Mouse (Mus musculus) embryonic fibroblast, embryonic 13.5 days (primary cell): ENCODE data around the gene Slc11a2. TPM values are rescaled to one million over a fixed set of nuclear protein-coding genes. Genes with fewer than 3 reads are reported as not detected.
"Not testable (repeated sequence)": the region's sequence is repeated elsewhere in the genome, so short reads cannot be mapped to it uniquely, and the experiment has no call there.

Experiments
- H3K27ac ChIP-seq: 2 replicates; pipeline ENCODE4 v1.5.1; 2012; ENCODE audit warnings: low read length, control low read depth, inconsistent platforms; ENCODE audit not compliant: insufficient read depth
- H3K4me1 ChIP-seq: 2 replicates; pipeline ENCODE4 v1.6.1; 2011; ENCODE audit warnings: low read length; ENCODE audit not compliant: control insufficient read depth, insufficient read depth
- H3K4me3 ChIP-seq: 2 replicates; pipeline ENCODE4 v1.5.1; 2011; ENCODE audit warnings: mild to moderate bottlenecking, control low read depth, low read length; ENCODE audit not compliant: insufficient read depth
- CTCF ChIP-seq: IDR thresholded peaks from 2 replicates; pipeline ENCODE4 v1.5.1; 2011; ENCODE audit warnings: mild to moderate bottlenecking, control low read depth, low read length, moderate library complexity, borderline replicate concordance; ENCODE audit not compliant: insufficient read depth
- POLR2A ChIP-seq: IDR thresholded peaks from 2 replicates; pipeline ENCODE4 v1.6.1; 2011; ENCODE audit warnings: low read depth, mild to moderate bottlenecking, control low read depth, low read length, moderate library complexity
- polyA plus RNA-seq: library from polyadenylated mRNA; stranded (reverse); fragments of >200 nt; gene quantifications from 2 replicates; pipeline ENCODE4 v1.2.4, GENCODE M21; 2011; ENCODE audit warnings: low read depth; ENCODE audit not compliant: missing spikeins, insufficient read length

The Slc11a2 gene
- polyA plus RNA-seq, 1 experiment = 48.5 TPM

- TF ChIP-seq POLR2A (no peak), CTCF (no peak)
- H3K4me1 ChIP-seq = no peaks in the 10 kb centered on the region
- H3K4me3 ChIP-seq = no peak within 1 kb of the TSS
- H3K27ac ChIP-seq = no peak within 1 kb of the TSS
Observed at GRCm38 (mm10) chr15:100364242-100364641, 60.6 kb downstream of the Slc11a2 start, which contains the start of gene Higd1c. Gene Higd1c (plus strand): TSS chr15:100364542.

- no peaks in the 10 kb centered on the region for H3K4me1 ChIP-seq
- H3K27ac ChIP-seq = no peak overlapping the region
- TF ChIP-seq CTCF = no peak
- no peak for TF ChIP-seq POLR2A
- no peak overlapping the region for H3K4me3 ChIP-seq
Observed at GRCm38 (mm10) chr15:100355876-100356275, 69.0 kb downstream of the Slc11a2 start.

- H3K4me1 ChIP-seq, H3K4me3 ChIP-seq, H3K27ac ChIP-seq: not testable (repeated sequence)
Observed at GRCm38 (mm10) chr15:100353399-100353798, 71.5 kb downstream of the Slc11a2 start.

GRCm38 (mm10) chr15:100352711-100353250 is 72.1 kb downstream of the Slc11a2 start, which contains the start of the genes Methig1 and Mettl7a2:
Gene Methig1 (plus strand): TSS chr15:100353149.
Gene Mettl7a2 (plus strand): TSS chr15:100353200.
- H3K4me1 ChIP-seq = no peaks in the 10 kb centered on the region
- TF ChIP-seq POLR2A (no peak), CTCF (no peak)
- H3K27ac ChIP-seq = no peak within 1 kb of the TSS
- H3K4me3 ChIP-seq = no peak within 1 kb of the TSS

GRCm38 (mm10) chr15:100351501-100352060 is 73.3 kb downstream of the Slc11a2 start:
- no peak for TF ChIP-seq CTCF
- TF ChIP-seq POLR2A = no peak
- no peak overlapping the region for H3K4me3 ChIP-seq
- H3K4me1 ChIP-seq = no peaks in the 10 kb centered on the region
- H3K27ac ChIP-seq = no peak overlapping the region

- Histone ChIP-seq H3K4me3 (no peak overlapping the region), H3K27ac (no peak overlapping the region), H3K4me1 (no peaks in the 10 kb centered on the region)
- TF ChIP-seq POLR2A (no peak), CTCF (no peak)
Observed at GRCm38 (mm10) chr15:100349496-100349895, 75.4 kb downstream of the Slc11a2 start.

GRCm38 (mm10) chr15:100346761-100347160 is 78.1 kb downstream of the Slc11a2 start:
- TF ChIP-seq CTCF (no peak), POLR2A (no peak)
- H3K27ac ChIP-seq = no peak overlapping the region
- H3K4me3 ChIP-seq = no peak overlapping the region
- no peaks in the 10 kb centered on the region for H3K4me1 ChIP-seq

- H3K4me3 ChIP-seq = no peak overlapping the region
- H3K27ac ChIP-seq = no peak overlapping the region
- no peak for TF ChIP-seq POLR2A
- no peak for TF ChIP-seq CTCF
- H3K4me1 ChIP-seq = no peaks in the 10 kb centered on the region
Observed at GRCm38 (mm10) chr15:100345484-100345883, 79.4 kb downstream of the Slc11a2 start.

GRCm38 (mm10) chr15:100341314-100341980 is 83.4 kb downstream of the Slc11a2 start:
- not testable (repeated sequence) for H3K27ac ChIP-seq, H3K4me1 ChIP-seq, H3K4me3 ChIP-seq

Other genes starting within 250 kb of the Slc11a2 start
- gene Atf1, start 197.3 kb downstream of the Slc11a2 start, polyA plus RNA-seq = 62.5 and 68.0 TPM in 2 replicates
- gene Tmprss12, start 144.2 kb downstream of the Slc11a2 start, polyA plus RNA-seq = not detected in 2 replicates
- 9.7 and 13.4 TPM in 2 replicates for gene Mettl7a1, start 120.9 kb downstream of the Slc11a2 start, polyA plus RNA-seq
- gene Mettl7a3, start 90.1 kb downstream of the Slc11a2 start, polyA plus RNA-seq = not detected in 2 replicates
- gene Methig1, start 71.9 kb downstream of the Slc11a2 start, polyA plus RNA-seq = not detected in 2 replicates
- gene Mettl7a2, start 71.9 kb downstream of the Slc11a2 start, polyA plus RNA-seq = not detected in 2 replicates
- not detected in 2 replicates for gene Higd1c, start 60.5 kb downstream of the Slc11a2 start, polyA plus RNA-seq
- gene Gm5475, start 2.9 kb downstream of the Slc11a2 start, polyA plus RNA-seq = not detected in 2 replicates
- gene Letmd1, start 44.0 kb upstream of the Slc11a2 start, polyA plus RNA-seq = 22.6 and 27.4 TPM in 2 replicates
- gene Csrnp2, start 70.4 kb upstream of the Slc11a2 start, polyA plus RNA-seq = 9.3 and 10.8 TPM in 2 replicates
- 15.6 and 20.3 TPM in 2 replicates for gene Tfcp2, start 126.9 kb upstream of the Slc11a2 start, polyA plus RNA-seq
- 12.8 and 16.9 TPM in 2 replicates for gene Pou6f1, start 174.9 kb upstream of the Slc11a2 start, polyA plus RNA-seq
- gene Dazap2, start 190.3 kb upstream of the Slc11a2 start, polyA plus RNA-seq = 103 and 126 TPM in 2 replicates
- not detected in 2 replicates for gene Smagp, start 211.9 kb upstream of the Slc11a2 start, polyA plus RNA-seq
- gene Bin2, start 244.5 kb upstream of the Slc11a2 start, polyA plus RNA-seq = 1.2 TPM in 1 of 2 replicates, not detected in the other